Mouse (Mus musculus) spleen, embryonic (tissue): ENCODE measurements around the gene Ptrhd1.

Source experiments
- CTCF ChIA-PET: fragments of 350-600 bp; sonication (Branson Sonifier 250); formaldehyde crosslinking; loops from one replicate; lab custom pipeline; 2022; lab: Charles Lee

Gene Ptrhd1

DNA sequence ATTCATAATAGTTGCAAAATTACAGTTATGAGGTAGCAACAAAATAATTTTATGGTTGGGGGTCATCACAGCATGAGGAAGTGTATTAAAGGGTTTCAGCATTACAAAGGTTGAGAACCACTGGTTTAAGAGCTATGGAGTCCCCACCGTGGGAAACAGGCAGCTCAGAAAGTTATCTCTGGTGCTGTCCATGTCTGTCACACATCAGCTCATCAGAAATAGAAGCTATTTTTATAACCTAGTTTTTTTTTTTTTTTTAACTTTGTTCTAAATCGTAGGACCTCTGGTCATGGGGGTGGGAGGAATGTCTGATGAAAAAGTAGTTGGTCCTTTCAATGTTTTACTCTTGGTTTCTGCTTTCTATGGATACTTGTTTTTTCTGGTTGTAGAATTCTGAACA, 10.0 kb downstream of the Ptrhd1 start:
- CTCF ChIA-PET, result interaction anchor here (0.5 to 0.6 kb wide), 2 partner anchors 284 to 691 kb away, joined by 3 to 5 read pairs; no protein-coding TSS in a partner anchor

DNA sequence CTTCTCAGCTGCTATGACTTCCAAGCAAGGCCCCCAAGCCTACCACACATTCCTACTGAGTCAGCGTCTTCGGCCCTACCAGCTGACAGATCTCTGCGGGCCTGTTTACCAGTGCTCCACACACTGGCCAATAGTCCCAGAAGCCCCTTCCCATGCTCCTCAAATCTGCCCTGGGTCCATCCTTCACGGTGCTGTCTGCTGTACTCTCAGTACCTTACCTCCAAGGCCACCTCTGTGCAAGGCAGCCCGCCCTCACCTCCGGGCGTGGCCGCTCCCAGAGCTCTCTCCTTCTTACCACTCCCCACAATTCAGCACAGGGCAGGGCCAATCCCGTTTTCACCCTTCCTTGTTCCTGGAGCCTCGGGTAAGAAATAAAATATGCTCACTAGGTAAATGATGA, 11.9 kb downstream of the Ptrhd1 start:
- CTCF ChIA-PET, result no interaction called here

DNA sequence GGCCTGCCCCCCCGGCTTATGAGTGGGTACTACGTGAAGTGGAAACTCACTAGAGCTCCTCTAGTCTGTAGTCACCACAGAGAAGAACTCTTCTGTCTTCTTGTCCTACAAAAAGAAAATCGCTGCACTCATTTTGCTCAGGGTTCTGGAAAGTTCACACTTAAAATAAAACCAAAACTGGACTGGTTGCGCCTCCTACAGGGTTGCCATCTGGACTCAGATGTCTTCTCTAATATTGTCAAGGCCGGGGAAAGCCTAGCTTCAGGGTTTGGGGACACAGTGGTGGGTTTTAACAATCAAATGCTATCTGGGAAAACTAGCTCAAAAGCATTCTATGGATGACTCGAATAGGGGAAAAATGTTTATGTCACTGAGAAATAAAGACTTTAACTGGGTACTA, 16.0 kb downstream of the Ptrhd1 start:
- CTCF ChIA-PET, result interaction anchor here (0.7 kb wide), 1 partner anchor 30 kb away, joined by 5 read pairs; no protein-coding TSS in a partner anchor

DNA sequence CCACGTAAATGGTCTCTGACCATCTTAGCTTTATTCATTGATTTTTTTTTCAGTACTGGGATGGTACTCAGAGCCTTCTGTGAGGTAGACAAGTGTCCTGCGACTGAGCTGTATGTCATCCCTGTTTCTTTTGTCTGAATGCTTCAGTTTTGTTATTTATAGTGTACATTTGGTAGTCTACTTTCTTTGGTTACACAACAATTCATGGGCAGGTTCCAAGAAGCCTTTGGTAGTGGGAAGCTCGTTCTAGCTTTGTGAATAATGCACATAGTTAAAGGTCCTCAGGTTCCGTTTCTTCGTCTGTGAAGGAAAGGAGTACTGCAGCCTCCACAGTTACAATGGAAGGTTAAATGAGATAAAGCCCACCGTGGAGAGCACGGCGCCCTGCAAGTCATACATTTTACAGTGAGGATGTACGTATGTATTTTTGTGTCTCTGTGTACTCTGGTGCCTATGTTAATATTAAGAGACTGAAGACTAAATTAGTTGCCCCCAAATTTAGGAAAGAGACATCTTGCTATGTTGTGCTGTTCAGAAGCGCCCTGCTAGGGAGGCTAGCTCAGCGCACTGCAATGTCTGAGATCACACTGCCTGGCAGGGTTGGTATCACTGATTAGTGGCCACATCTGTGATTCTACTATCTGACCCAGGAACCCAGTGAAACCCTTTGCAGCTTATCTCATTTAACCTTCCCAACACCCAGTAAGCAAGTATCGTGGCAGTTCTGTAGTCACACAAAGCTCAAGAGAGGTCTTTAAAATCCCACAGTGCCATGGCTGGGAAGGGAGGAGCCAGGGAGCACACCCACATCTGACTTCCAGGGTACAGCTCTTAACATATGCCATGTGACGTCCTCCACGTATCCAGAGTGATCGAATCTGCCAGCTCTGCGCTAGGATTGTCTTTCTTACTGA, 19.2 kb downstream of the Ptrhd1 start:
- CTCF ChIA-PET, result no interaction called here

DNA sequence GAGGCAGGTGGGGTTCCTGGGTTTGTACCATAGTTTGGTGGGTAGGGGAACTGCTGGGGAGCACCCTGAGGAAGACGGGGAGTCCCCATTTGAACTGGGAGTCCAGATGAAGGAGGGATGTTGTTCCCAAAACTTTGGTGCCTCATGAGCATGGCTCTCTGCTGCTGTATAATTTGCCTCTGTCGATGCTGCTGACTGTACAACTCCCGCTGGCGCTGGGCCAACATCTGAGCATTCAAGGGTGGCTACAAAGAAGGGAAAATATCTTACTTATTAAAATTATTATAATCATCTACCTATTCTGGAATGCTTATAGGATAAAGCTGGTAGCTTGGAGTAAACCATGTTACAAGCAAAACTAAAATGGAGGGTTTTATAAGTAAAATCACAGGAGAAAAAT, 33.9 kb downstream of the Ptrhd1 start:
- CTCF ChIA-PET, result no interaction called here

DNA sequence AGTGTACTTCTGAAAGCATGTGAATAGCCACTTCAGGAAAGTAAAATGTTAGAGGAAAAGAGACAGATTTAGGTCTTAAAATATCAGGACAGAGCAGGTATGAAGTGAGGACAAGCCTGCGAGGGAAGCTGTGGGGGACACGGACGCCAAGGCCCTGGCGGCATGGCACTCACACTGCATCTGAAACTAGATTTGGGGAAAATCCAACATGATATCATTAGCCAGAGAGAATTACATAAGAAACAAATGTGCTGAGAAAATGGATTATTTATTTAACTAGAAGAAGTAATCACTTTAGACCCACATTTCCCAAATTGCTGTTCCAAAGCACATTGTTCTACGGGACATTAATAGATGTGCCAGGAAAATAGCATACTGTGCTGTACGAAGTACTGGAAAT, 37.3 kb downstream of the Ptrhd1 start:
- CTCF ChIA-PET, result no interaction called here

DNA sequence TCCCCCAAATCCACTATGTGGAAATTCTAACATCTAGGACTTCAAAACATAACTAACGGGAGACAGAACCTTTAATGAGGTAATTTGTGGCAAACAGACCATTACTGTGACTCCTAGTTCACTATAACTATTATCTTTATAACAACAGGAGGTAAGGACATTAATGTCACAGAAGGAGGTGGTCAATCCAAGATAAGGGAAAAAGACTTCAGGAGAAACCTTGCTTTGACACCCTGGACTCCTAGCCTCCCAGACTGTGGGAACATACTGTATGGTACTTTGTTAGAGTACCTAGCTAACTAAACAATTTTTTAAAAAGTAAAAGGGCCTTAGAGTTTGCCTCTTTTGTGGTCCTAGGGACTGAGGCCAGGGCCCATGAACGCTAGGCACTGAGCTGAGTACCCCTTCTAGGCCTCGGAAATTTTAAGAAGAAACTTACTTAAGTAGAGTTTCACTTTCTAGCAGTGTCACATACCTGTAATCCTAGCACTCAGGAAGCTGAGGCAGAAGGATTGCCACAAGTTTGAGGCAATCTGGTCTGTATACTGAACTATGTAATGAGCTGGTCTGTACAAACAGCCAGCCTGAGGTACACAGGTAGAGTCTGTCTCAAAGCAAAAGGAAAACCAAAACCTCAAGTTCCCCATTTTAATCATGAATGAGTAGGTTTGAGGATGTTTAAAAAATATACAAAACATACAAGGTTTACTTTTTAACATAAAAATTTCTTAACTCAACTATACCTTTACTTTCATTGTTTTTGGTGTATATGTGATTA, 45.3 kb downstream of the Ptrhd1 start:
- CTCF ChIA-PET, result interaction anchor here (0.5 to 0.6 kb wide), 2 partner anchors 21 to 30 kb away, joined by 3 to 5 read pairs; no protein-coding TSS in a partner anchor

DNA sequence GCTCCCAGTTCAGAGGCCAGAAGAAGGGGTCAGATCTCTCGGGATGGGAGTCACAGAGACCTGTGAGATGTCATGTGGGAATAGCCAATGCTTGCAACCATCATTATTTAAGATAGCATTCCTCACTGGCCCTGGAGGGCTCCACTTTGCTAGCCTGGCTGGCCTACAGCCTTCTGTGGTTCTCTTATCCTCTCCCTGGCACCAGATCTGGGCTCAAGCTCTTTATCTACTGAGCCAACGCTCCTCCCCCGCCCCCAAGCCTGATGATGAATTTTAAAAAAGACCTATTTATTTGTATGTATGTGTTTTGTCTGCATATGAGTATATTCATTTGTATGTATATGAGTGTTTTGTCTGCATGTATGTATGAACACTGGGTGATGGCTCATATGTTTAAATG, 46.1 kb downstream of the Ptrhd1 start:
- CTCF ChIA-PET, result interaction anchor here (0.5 to 0.6 kb wide), 3 partner anchors 21 to 30 kb away, joined by 3 to 5 read pairs (median 4); no protein-coding TSS in a partner anchor

DNA sequence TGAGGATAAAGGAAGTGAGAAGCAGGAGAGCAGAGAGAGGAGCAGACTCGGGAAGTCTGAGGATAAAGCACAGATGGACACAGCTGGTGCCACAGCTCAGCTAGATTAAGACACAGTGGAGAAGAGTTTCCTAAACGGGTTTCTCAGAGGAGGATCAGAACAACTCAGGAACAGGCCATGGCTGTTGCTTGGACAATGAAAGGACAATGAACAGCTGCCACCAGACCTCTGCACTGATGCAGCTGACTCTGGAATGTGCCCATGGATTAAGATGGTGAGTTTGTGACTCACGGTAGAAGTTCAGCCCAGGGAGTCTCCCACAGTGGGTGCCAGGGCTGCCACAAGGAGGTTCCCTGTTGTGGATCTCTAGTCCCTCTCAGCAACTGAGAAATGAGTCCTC, 51.4 kb downstream of the Ptrhd1 start:
- CTCF ChIA-PET, result interaction anchor here (0.6 kb wide), 3 partner anchors 11 to 385 kb away, joined by 4 to 13 read pairs (median 8); no protein-coding TSS in a partner anchor
